9 mouse cellular contexts compared by ENCODE assay signal in genomic region chr5:24364508-24364907, GRCm38 (mm10). TPM values are rescaled to one million over a fixed set of nuclear protein-coding genes. Genes with fewer than 3 reads are reported as not detected.
DNase-seq lines count a peak whose midpoint lies in the region; ATAC-seq and TF ChIP-seq lines count a peak whose summit lies in the region.
"Had no signal": no experiment of that assay in that cellular context is flagged by ENCODE, and none has a peak within 500 bp of the region (broad histone marks: within the 10 kb centered on the region; RNA-seq: fewer than 3 reads in every experiment).

Gene Nos3, plus strand, starts transcription at chr5:24364810.

- H3K9ac ChIP-seq in intestine, postnatal 0 days (ENCODE audit: low read depth, low read length) = no peak within 1 kb of the TSS
- H3K9ac ChIP-seq in lung, embryonic 14.5 days = 0 out of 2 replicates have a peak within 1 kb of the TSS, but pooled peaks have one; percentile 4

- ATAC-seq in intestine, postnatal 0 days = no peak
- no peak; the same call in 1 of the 2 replicates for ATAC-seq in lung, embryonic 14.5 days (ENCODE audit: insufficient read depth)

- 53% methylated on average over 12 of the region's 12 CpGs for WGBS in intestine, postnatal 0 days
- 50% methylated on average over 12 of the region's 12 CpGs for WGBS in lung, embryonic 14.5 days

- no peaks in the 10 kb centered on the region for H3K4me1 ChIP-seq in intestine, postnatal 0 days (replicated peaks; ENCODE audit: control insufficient read depth, insufficient read depth, low read length)
- no peaks in the 10 kb centered on the region for H3K4me1 ChIP-seq in lung, embryonic 14.5 days (ENCODE audit: insufficient read depth)

- H3K9me3 ChIP-seq in intestine, postnatal 0 days (ENCODE audit: control insufficient read depth) = no peaks in the 10 kb centered on the region
- H3K9me3 ChIP-seq in lung, embryonic 14.5 days (ENCODE audit: low read depth, low read length) = no peaks in the 10 kb centered on the region

- H3K27me3 ChIP-seq in intestine, postnatal 0 days (replicated peaks; ENCODE audit: control insufficient read depth, insufficient read depth, low read length) = no peaks in the 10 kb centered on the region
- H3K27me3 ChIP-seq in lung, embryonic 14.5 days (ENCODE audit: insufficient read depth, low read length) = no peaks in the 10 kb centered on the region

- H3K4me3 ChIP-seq in layer of hippocampus, adult 2 months = peak within 1 kb of the TSS; percentile 38
- H3K4me3 ChIP-seq in intestine, postnatal 0 days (ENCODE audit: low read depth, low read length) = no peak within 1 kb of the TSS
- peak within 1 kb of the TSS; percentile 23 for H3K4me3 ChIP-seq in lung, embryonic 14.5 days (ENCODE audit: low read depth, low read length)
- H3K4me3 ChIP-seq: erythroblast, embryonic 14.5 days had no signal

- peak within 1 kb of the TSS; percentile 21 for H3K4me2 ChIP-seq in intestine, postnatal 0 days (replicated peaks; ENCODE audit: low read depth)
- H3K4me2 ChIP-seq in lung, embryonic 14.5 days = peak within 1 kb of the TSS; percentile 46

- DNase-seq in layer of hippocampus, adult 2 months (ENCODE audit: low spot score in 2 of 2) = no peak
- DNase-seq in layer of hippocampus, postnatal 36 days = no peak
- DNase-seq in gonadal fat pad, adult 2 months (ENCODE audit: low read depth) = no peak
- peak; percentile 47 for DNase-seq in lung, embryonic 14.5 days
- no peak for DNase-seq in frontal cortex, postnatal 25 days (ENCODE audit: low spot score in 2 of 2)
- DNase-seq in right cerebral cortex, adult 2 months (ENCODE audit: low spot score in 2 of 2) = no peak
- no peak for DNase-seq in cerebellum, adult 9-11 months

- no peaks in the 10 kb centered on the region for H3K36me3 ChIP-seq in intestine, postnatal 0 days (ENCODE audit: control insufficient read depth, insufficient read depth)
- H3K36me3 ChIP-seq in lung, embryonic 14.5 days (ENCODE audit: insufficient read depth) = no peaks in the 10 kb centered on the region

- peak within 1 kb of the TSS; percentile 67 for H3K27ac ChIP-seq in layer of hippocampus, adult 2 months
- no peak within 1 kb of the TSS for H3K27ac ChIP-seq in intestine, postnatal 0 days (ENCODE audit: low read depth, low read length)
- H3K27ac ChIP-seq in lung, embryonic 14.5 days (ENCODE audit: low read depth) = peak within 1 kb of the TSS; percentile 19; the same call in 1 of the 2 replicates

- no peak for TF ChIP-seq CTCF in layer of hippocampus, adult 2 months (conservative IDR thresholded peaks at IDR 0.05)
- no peak for TF ChIP-seq CTCF in intestine, postnatal 0 days (IDR thresholded peaks at IDR 0.05; ENCODE audit: low read depth)
- no peak for TF ChIP-seq CTCF in lung, embryonic 14.5 days (IDR thresholded peaks at IDR 0.05; ENCODE audit: low read depth)

RNA-seq across cellular contexts. Expression of gene Nos3, which starts in this region (rescaled TPM):
- total RNA-seq in layer of hippocampus, adult 2 months (2021) = 1 to 10 TPM; 6.6 to 7.8 TPM
- total RNA-seq in layer of hippocampus, postnatal 36 days (2021) = 1 to 10 TPM; 6.1 to 6.4 TPM
- 22.8 and 32.3 TPM in 2 replicates for polyA plus RNA-seq in gonadal fat pad, adult 2 months (2012; rRNA removed)
- polyA plus RNA-seq in intestine, postnatal 0 days (2015; fragmentation: Nextera tagmentation; extraction: Ambion mirVana) = 3.5 and 3.7 TPM in 2 replicates
- polyA plus RNA-seq in lung, embryonic 14.5 days (2014; fragmentation: Nextera tagmentation; extraction: Ambion mirVana) = 13.8 and 15.7 TPM in 2 replicates
